Mouse (Mus musculus): ENCODE data around the gene Gmip. TPM values are rescaled to one million over a fixed set of nuclear protein-coding genes. Genes with fewer than 3 reads are reported as not detected.

Gene Gmip
- polyA plus RNA-seq, 1 experiment from 2014 or later, result 5.4 TPM

DNA sequence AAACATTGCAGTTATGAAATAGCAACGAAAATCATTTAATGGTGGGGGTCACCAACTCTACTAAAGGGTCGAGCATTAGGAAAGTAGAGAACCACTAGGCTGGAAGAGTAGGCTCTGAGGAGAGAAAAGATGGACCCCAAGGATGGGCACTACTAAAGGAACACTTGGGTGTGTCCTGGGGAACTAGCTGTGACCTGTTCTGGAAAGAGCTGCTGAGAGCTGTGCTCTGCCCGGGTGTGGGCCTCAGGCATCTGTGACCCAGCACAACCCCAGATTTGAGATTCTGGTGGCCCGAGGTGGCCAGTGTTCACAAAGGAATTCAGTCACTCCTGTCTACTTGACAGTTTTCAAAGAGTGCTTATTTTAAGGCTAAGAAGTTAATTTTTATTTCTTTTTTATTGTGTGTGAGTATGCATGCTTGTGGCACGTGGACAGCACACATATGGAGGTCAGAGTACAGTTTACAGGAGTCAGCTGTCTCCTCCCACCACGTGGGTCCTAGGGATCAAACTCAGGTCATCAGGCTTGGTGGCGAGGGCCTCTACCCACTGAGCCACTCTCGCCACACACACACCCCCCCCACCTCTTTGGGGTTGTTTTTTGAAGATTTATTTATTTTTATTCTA lies 28.7 kb downstream of the Gmip start:
- Histone ChIP-seq H3K27me3 (replicated peaks) (peaks cover 3% of the 10 kb centered on the region; the same call in 1 of the 2 replicates), H3K4me3 (no peak overlapping the region), H3K9me3 (replicated peaks) (no peaks in the 10 kb centered on the region), H3K9ac (no peak overlapping the region), H3K4me2 (no peak overlapping the region), H3K4me1 (peaks cover 15% of the 10 kb centered on the region), H3K27ac (no peak overlapping the region), H3K36me3 (no peaks in the 10 kb centered on the region)
- 56% methylated on average over 8 of the region's 8 CpGs for WGBS (ENCODE audit: insufficient replicate concordance)
- no peak for ATAC-seq

DNA sequence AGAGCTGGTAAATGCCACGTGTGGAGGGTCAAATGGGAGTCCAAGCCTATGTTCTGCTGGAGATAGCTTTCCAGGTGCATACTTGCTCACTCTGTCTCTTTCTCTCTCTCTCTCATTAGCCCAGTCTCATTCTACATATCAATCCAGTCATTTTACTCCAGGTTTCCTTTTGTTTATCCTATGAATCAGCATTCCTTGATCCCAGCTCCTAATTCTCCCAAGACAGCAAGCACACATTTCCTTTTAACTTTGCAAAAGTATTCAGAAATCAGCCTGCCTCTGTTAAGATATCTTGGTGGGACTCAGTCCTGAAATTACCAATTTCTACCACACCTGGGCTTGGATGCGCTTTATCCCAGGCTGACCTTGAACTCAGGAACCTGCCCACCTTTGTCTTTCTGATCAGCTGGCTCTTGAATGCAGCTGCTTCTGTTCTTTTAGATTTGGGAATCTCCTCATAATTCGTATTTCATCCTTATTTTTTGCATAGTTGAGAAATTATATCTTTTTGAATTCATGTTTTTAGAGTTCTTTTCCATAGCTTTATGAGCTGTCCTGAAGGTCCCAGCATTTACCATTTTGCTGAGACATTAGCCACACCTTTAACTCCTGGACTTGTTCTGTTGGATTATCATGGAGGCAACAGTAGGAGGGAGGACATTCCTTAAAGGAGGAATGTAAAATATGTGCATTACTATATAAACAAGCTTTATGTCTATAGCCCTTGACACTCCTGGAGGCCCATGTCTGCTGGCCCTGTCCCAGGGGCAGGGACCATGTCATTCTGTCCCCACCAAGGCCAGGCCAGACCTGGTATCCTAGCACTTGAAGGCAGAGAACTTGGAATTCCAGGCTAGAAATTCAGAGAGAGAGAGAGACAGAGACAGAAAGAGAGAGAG lies 38.9 kb downstream of the Gmip start:
- 52% methylated on average over 3 of the region's 3 CpGs for WGBS (ENCODE audit: insufficient replicate concordance)
- no peaks in the 10 kb centered on the region for H3K36me3 ChIP-seq

DNA sequence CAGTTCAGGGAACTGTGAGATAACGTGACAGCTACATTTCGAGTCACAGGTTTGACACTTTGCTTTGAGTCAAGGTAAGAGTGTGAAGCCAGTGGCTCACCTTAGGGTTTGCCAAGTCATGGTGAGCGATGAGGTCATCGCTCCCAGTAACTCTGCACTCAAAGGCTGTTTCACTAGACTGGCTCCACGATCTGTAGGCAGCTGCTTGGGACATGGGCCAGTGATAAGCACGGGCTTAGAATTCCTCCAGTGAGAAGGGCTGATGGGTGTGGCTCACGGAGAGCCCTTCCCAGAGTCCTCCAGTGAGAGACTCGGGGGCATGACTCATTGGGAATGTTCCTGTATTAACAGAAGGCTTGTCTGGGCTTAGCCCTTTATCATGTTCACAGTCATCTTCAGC lies 40.5 kb downstream of the Gmip start:
- Histone ChIP-seq H3K9ac (no peak overlapping the region), H3K4me2 (no peak overlapping the region), H3K36me3 (no peaks in the 10 kb centered on the region), H3K9me3 (replicated peaks) (no peaks in the 10 kb centered on the region), H3K4me3 (no peak overlapping the region), H3K27ac (peak overlapping the region; percentile 13), H3K27me3 (replicated peaks) (no peaks in the 10 kb centered on the region), H3K4me1 (peaks cover 31% of the 10 kb centered on the region)
- peak; percentile 57 for ATAC-seq
- WGBS (ENCODE audit: insufficient replicate concordance), result 54% methylated on average over 8 of the region's 8 CpGs

More for the DNA sequence above, 38.9 kb downstream of the Gmip start:
- H3K27me3 ChIP-seq (replicated peaks), result no peaks in the 10 kb centered on the region
- no peak overlapping the region for H3K4me2 ChIP-seq
- H3K4me1 ChIP-seq, result peaks cover 31% of the 10 kb centered on the region
- no peak for ATAC-seq
- no peak overlapping the region for H3K27ac ChIP-seq
- no peak overlapping the region for H3K9ac ChIP-seq
- no peak overlapping the region for H3K4me3 ChIP-seq
- no peaks in the 10 kb centered on the region for H3K9me3 ChIP-seq (replicated peaks)

DNA sequence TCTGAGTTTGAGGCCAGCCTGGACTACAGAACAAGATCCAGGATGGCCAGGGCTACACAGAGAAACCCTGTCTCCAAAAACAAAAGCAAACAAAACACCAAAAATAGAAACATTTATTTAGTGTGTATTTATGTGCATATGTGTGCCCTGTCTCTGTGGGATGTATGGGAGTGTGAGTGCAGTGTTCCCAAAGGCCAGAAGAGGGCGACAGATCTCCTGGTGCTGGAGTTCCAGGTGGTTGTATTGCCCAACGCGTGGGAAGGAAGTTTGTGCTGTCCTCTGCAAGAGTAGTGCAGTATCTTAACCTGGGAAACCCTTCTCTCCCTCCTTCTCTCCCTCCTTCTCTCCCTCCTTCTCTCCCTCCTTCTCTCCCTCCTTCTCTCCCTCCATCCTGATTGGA lies 41.4 kb downstream of the Gmip start:
- no peak for ATAC-seq
- no peak overlapping the region for H3K9ac ChIP-seq
- H3K27me3 ChIP-seq (replicated peaks), result no peaks in the 10 kb centered on the region
- no peaks in the 10 kb centered on the region for H3K9me3 ChIP-seq (replicated peaks)
- no peaks in the 10 kb centered on the region for H3K36me3 ChIP-seq
- H3K4me2 ChIP-seq, result no peak overlapping the region
- H3K4me1 ChIP-seq, result peaks cover 31% of the 10 kb centered on the region
- H3K27ac ChIP-seq, result no peak overlapping the region
- no peak overlapping the region for H3K4me3 ChIP-seq
- WGBS (ENCODE audit: insufficient replicate concordance), result 50% methylated on average over 3 of the region's 3 CpGs

DNA sequence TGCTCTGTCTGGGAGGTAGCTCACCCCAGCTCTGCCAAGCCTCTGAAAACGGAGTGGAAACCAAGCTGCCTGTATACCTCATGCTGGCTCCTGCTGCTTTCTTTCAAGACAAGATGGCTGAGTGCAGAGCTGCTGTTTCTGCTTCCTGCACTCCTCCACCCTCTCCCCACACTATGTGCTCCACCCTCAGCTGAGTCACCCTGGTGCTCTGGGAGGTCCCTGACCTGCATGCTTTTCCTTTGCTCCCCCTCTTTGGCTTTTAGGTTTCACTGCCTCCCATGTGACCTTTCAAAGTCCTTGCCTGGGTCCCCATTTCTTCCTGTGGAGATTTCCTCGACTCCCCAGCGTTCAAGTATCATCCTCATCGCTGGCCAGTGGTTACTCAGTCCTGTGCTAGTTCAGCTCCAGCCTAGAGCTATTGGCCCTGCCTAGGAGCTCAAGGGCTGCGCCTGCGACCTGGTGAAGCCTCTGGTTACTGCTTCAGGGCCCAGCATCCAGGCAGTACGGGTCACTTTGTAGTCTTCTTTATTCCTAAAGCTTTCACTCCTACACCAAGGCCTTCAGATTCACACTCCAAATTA lies 42.5 kb downstream of the Gmip start:
- Histone ChIP-seq H3K9me3 (replicated peaks) (no peaks in the 10 kb centered on the region), H3K9ac (no peak overlapping the region; the same call in 1 of the 2 replicates), H3K27me3 (replicated peaks) (no peaks in the 10 kb centered on the region), H3K36me3 (no peaks in the 10 kb centered on the region), H3K4me2 (peak overlapping the region; percentile 34), H3K4me1 (peaks cover 31% of the 10 kb centered on the region), H3K27ac (peak overlapping the region; percentile 80), H3K4me3 (no peak overlapping the region)
- WGBS (ENCODE audit: insufficient replicate concordance), result 68% methylated on average over 7 of the region's 7 CpGs
- ATAC-seq, result peak; percentile 87

DNA sequence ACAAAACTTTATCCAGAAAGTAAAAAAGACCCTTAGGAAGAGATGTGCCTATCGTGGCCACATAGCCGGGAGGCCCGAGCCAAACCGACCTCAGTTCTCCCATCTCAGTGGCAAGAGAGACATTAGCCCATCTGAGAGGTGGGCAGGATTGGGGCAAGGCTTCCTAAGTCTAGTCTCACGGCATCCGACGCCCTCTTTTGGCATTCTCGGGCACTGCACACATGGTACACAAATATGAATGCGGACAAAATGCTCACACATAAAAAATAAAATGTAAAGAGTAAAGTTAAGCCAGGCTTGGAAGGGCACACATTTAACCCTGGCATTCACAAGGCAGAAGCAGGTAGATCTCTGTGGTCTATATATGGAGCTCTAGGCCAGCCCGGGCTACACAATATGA lies 45.4 kb downstream of the Gmip start:
- H3K27ac ChIP-seq, result no peak overlapping the region
- no peaks in the 10 kb centered on the region for H3K9me3 ChIP-seq (replicated peaks)
- H3K4me3 ChIP-seq, result no peak overlapping the region
- no peak overlapping the region for H3K4me2 ChIP-seq
- ATAC-seq, result no peak
- H3K9ac ChIP-seq, result no peak overlapping the region
- H3K4me1 ChIP-seq, result peaks cover 26% of the 10 kb centered on the region
- H3K36me3 ChIP-seq, result no peaks in the 10 kb centered on the region
- H3K27me3 ChIP-seq (replicated peaks), result no peaks in the 10 kb centered on the region
- 79% methylated on average over 10 of the region's 10 CpGs for WGBS (ENCODE audit: insufficient replicate concordance)

DNA sequence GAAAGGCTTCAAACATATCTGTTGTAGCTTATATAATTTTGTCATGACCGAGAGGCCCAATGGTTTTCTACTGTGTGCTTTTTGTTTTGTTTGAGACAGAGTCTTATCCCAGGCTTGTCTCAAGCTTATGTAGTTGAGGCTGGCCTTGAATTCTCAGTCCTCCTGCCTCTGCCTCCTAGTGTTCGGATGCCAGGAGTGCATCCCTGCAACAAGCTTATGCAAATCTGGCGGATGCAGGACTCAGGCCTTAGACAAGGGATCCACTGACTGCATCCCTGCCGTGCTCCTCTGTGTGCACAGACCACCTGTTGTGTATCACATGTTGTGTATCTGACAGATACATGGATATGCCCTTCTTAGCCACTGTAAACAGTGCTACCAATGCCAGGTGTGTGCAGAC lies 52.3 kb downstream of the Gmip start:
- Histone ChIP-seq H3K4me2 (no peak overlapping the region), H3K4me3 (no peak overlapping the region), H3K9ac (no peak overlapping the region), H3K4me1 (peaks cover 14% of the 10 kb centered on the region), H3K27me3 (replicated peaks) (no peaks in the 10 kb centered on the region), H3K27ac (no peak overlapping the region), H3K9me3 (replicated peaks) (no peaks in the 10 kb centered on the region), H3K36me3 (no peaks in the 10 kb centered on the region)
- ATAC-seq, result no peak
- WGBS (ENCODE audit: insufficient replicate concordance), result 50% methylated on average over 4 of the region's 4 CpGs

DNA sequence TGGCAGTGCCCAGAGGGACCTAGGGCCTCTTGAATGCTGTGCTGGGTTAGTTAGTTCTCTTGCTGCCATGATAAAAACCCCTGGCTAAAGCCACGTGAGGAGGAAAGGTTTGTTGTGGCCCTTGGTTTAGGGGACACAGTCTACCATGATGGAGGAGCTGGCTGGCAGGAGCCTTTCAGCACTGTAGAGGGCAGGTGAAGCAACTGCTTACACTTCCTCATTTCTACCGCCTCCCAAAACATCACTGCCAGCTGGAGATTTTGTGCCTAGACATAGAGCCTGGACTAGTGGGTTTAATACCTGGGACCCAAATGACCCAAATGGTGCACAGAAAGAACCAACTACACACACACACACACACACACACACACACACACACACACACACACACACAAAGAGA lies 52.8 kb downstream of the Gmip start:
- no peaks in the 10 kb centered on the region for H3K9me3 ChIP-seq (replicated peaks)
- no peak overlapping the region for H3K4me3 ChIP-seq
- no peaks in the 10 kb centered on the region for H3K36me3 ChIP-seq
- peaks cover 14% of the 10 kb centered on the region for H3K4me1 ChIP-seq
- WGBS (ENCODE audit: insufficient replicate concordance), result 28% methylated on average over 2 of the region's 2 CpGs
- H3K9ac ChIP-seq, result no peak overlapping the region
- H3K4me2 ChIP-seq, result no peak overlapping the region
- no peak overlapping the region for H3K27ac ChIP-seq
- ATAC-seq, result no peak
- no peaks in the 10 kb centered on the region; the same call in 1 of the 2 replicates for H3K27me3 ChIP-seq (replicated peaks)

DNA sequence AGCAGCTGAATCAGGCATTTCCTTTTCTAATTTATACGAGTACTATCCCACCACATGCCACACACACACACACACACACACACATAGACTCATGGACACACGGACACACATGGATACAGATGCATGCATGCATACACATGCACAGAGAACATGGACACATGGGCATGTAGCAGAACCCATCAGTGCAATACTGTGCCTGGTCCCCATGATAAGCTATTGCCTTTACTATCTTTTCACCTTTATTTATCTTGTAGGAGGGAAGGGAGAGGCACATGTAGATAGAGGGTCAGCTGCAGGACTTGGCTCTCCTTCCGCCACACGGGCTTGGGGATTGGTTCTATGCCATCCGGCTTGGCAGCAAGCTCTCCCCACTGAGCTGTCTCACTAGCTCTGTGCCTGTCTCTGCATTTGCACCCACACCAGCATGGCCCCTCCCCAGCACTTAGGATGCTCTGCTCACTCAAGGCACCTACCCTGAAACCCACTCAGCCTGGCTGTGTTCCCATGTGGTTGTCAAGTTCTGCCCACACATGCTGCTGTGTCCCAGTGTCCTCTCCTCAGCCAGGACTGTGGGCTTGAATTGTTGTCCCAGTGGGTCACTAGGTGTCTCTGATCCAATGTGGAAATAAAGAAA lies 55.0 kb downstream of the Gmip start:
- peak; percentile 53; the same call in 1 of the 2 replicates for ATAC-seq
- Histone ChIP-seq H3K9me3 (replicated peaks) (no peaks in the 10 kb centered on the region), H3K4me1 (peaks cover 14% of the 10 kb centered on the region), H3K4me3 (no peak overlapping the region), H3K27me3 (replicated peaks) (peaks cover 8% of the 10 kb centered on the region; the same call in 1 of the 2 replicates), H3K4me2 (no peak overlapping the region), H3K27ac (no peak overlapping the region), H3K36me3 (no peaks in the 10 kb centered on the region), H3K9ac (no peak overlapping the region)
- 63% methylated on average over 5 of the region's 5 CpGs for WGBS (ENCODE audit: insufficient replicate concordance)

DNA sequence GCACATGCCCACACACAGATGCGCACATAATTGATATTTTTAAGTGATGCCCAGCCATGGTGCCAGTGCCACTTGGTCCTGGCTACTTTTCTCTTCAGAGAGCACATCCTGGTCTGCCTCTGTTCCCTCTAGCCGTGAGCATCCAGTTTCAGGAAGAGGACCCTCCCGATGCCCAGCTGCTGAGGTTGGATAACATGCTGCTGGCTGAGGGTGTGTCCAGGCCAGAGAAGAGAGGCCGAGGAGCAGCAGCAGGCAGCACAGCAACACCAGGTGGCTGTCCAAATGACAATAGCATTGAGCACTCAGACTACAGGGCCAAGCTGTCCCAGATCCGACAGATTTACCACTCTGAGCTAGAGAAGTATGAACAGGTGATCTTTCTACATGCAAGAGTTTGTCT lies 55.7 kb downstream of the Gmip start:
- Histone ChIP-seq H3K27me3 (replicated peaks) (peaks cover 8% of the 10 kb centered on the region; the same call in 1 of the 2 replicates), H3K4me1 (peaks cover 14% of the 10 kb centered on the region), H3K4me3 (no peak overlapping the region), H3K36me3 (no peaks in the 10 kb centered on the region), H3K4me2 (no peak overlapping the region), H3K27ac (no peak overlapping the region), H3K9me3 (replicated peaks) (no peaks in the 10 kb centered on the region), H3K9ac (no peak overlapping the region)
- no peak for ATAC-seq
- 49% methylated on average over 5 of the region's 5 CpGs for WGBS (ENCODE audit: insufficient replicate concordance)

DNA sequence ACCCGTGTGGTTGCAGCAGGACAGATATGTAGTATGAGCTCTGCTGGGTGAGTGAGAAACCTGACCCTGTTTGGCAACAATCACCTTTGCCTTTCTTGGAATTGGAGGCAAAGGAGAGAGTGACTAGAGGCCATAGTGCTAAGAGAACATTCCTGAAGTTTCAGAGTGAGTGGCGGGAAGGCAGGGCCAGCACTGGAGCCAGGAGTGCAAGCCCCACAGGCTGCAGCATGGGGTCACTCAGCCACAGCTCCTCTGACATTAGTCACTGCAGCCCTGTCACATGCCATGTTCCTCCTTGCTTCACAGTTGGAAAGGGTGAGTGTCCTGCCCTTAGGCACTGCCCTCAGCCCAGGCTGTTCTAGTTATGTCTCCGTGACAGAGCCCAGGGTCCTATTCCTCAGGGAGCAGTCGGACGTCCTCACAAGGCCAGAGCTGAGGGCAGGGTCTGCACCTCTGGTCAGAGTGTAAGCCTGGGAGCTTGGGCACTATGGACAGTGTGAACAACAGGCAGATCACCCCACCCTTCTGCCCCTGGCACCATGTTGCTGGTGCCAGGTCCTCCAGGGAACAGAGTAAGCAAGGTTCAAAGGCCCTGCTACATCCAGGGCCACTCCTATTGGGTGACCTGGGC lies 59.3 kb downstream of the Gmip start:
- no peak overlapping the region for H3K4me2 ChIP-seq
- ATAC-seq, result no peak
- peaks cover 29% of the 10 kb centered on the region for H3K27me3 ChIP-seq (replicated peaks)
- H3K27ac ChIP-seq, result no peak overlapping the region
- 61% methylated on average over 5 of the region's 5 CpGs for WGBS (ENCODE audit: insufficient replicate concordance)
- no peak overlapping the region for H3K4me3 ChIP-seq
- H3K9ac ChIP-seq, result no peak overlapping the region
- peaks cover 14% of the 10 kb centered on the region for H3K4me1 ChIP-seq
- H3K9me3 ChIP-seq (replicated peaks), result no peaks in the 10 kb centered on the region
- H3K36me3 ChIP-seq, result no peaks in the 10 kb centered on the region
